Mouse (Mus musculus) hindbrain, embryonic 14.5 days (tissue): ENCODE data around the gene Palm. TPM values are rescaled to one million over a fixed set of nuclear protein-coding genes. Genes with fewer than 3 reads are reported as not detected.

Source experiments
- ATAC-seq: fragments of 200-750 bp; cut with Nextera tagmentation; 2 replicates; pipeline ENCODE4 v1.8.0; 2017; ENCODE audit warnings: moderate number of reproducible peaks, mild to moderate bottlenecking, moderate TSS enrichment, moderate library complexity; ENCODE audit not compliant: low FRiP score
- DNase-seq: peaks from one replicate; pipeline ENCODE4 v3.0.0-alpha.2; 2015; ENCODE audit warnings: low spot score
- H3K27ac ChIP-seq: fragments of 300-500 bp; sonication (generic); 2 replicates; pipeline ENCODE4 v1.5.1; 2014; ENCODE audit warnings: mild to moderate bottlenecking, moderate library complexity
- H3K27me3 ChIP-seq: fragments of 300-500 bp; sonication (generic); 2 replicates; pipeline ENCODE4 v1.6.1; 2014; ENCODE audit warnings: mild to moderate bottlenecking, low read length, mixed read lengths; ENCODE audit not compliant: control insufficient read depth, insufficient read depth
- H3K36me3 ChIP-seq: fragments of 300-500 bp; sonication (generic); replicated peaks from 2 replicates; pipeline ENCODE4 v1.6.1; 2014; ENCODE audit not compliant: control insufficient read depth, insufficient read depth
- H3K4me1 ChIP-seq: fragments of 300-500 bp; sonication (generic); replicated peaks from 2 replicates; pipeline ENCODE4 v1.6.1; 2014; ENCODE audit warnings: antibody characterized with exemption, low read length, mixed read lengths; ENCODE audit not compliant: control insufficient read depth, insufficient read depth
- H3K4me2 ChIP-seq: fragments of 300-500 bp; sonication (generic); replicated peaks from 2 replicates; pipeline ENCODE4 v1.6.1; 2014; ENCODE audit warnings: mild to moderate bottlenecking, moderate library complexity
- H3K4me3 ChIP-seq: fragments of 300-500 bp; sonication (generic); replicated peaks from 2 replicates; pipeline ENCODE4 v1.5.1; 2014; ENCODE audit warnings: mild to moderate bottlenecking, low read length
- H3K9ac ChIP-seq: fragments of 300-500 bp; sonication (generic); 2 replicates; pipeline ENCODE4 v1.6.1; 2014
- H3K9me3 ChIP-seq: fragments of 300-500 bp; sonication (generic); 2 replicates; pipeline ENCODE4 v1.6.1; 2016; ENCODE audit warnings: low read length; ENCODE audit not compliant: control insufficient read depth
- WGBS: fragments of 180-500 bp; shearing (Covaris S2); extraction: QIAGEN DNeasy Blood & Tissue Kit; methylation state at CpG from one replicate; pipeline ENCODE4 v1.1.7; 2014; 5-methylcytosine and 5-hydroxymethylcytosine counted together
- polyA plus RNA-seq: library from polyadenylated mRNA; unstranded; fragments of >200 nt; fragmentation: Nextera tagmentation; extraction: Ambion mirVana; gene quantifications from 2 replicates; pipeline ENCODE4 v1.2.1, GENCODE M21; 2014

Gene Palm
- polyA plus RNA-seq, 1 experiment from 2014 or later = 240 TPM

- Histone ChIP-seq H3K27ac (peak overlapping the region; percentile 90), H3K9me3 (no peaks in the 10 kb centered on the region), H3K9ac (peak overlapping the region; percentile 87), H3K4me1 (peaks cover 20% of the 10 kb centered on the region), H3K4me3 (peak overlapping the region; percentile 88), H3K36me3 (no peaks in the 10 kb centered on the region; the same call in 1 of the 2 replicates), H3K27me3 (no peaks in the 10 kb centered on the region), H3K4me2 (peak overlapping the region; percentile 95)
- 11% methylated on average over 39 of the region's 40 CpGs for WGBS
- peak; percentile 78 for ATAC-seq
- DNase-seq = peak; percentile 91
Measured at GRCm38 (mm10) chr10:79767372-79768244, 25.8 kb upstream of the Palm start.

GRCm38 (mm10) chr10:79768400-79768799, 25.0 kb upstream of the Palm start:
- Histone ChIP-seq H3K27ac (no peak overlapping the region), H3K9me3 (no peaks in the 10 kb centered on the region), H3K4me2 (peak overlapping the region; percentile 95; the same call in 1 of the 2 replicates), H3K36me3 (no peaks in the 10 kb centered on the region), H3K27me3 (no peaks in the 10 kb centered on the region), H3K9ac (no peak overlapping the region), H3K4me1 (peaks cover 20% of the 10 kb centered on the region), H3K4me3 (no peak overlapping the region)
- ATAC-seq (0 out of 2 replicates have a peak, but pooled peaks have one; percentile 2), DNase-seq (peak; percentile 81)
- 0% methylated on average over 5 of the region's 5 CpGs for WGBS

- H3K4me3 ChIP-seq = no peak overlapping the region
- H3K27ac ChIP-seq = no peak overlapping the region
- H3K27me3 ChIP-seq = no peaks in the 10 kb centered on the region
- peaks cover 20% of the 10 kb centered on the region for H3K4me1 ChIP-seq
- H3K9me3 ChIP-seq = no peaks in the 10 kb centered on the region
- WGBS = 37% methylated on average over 4 of the region's 4 CpGs
- H3K9ac ChIP-seq = no peak overlapping the region
- no peak overlapping the region for H3K4me2 ChIP-seq
- no peaks in the 10 kb centered on the region for H3K36me3 ChIP-seq
- DNase-seq = no peak
- ATAC-seq = no peak
Measured at GRCm38 (mm10) chr10:79769329-79769728, 24.0 kb upstream of the Palm start.

GRCm38 (mm10) chr10:79772320-79772719, 21.1 kb upstream of the Palm start:
- ATAC-seq (no peak), DNase-seq (no peak)
- Histone ChIP-seq H3K4me1 (peaks cover 4% of the 10 kb centered on the region), H3K36me3 (no peaks in the 10 kb centered on the region), H3K9ac (no peak overlapping the region), H3K27me3 (peaks cover 11% of the 10 kb centered on the region; the same call in 1 of the 2 replicates), H3K9me3 (0 out of 2 replicates have a peak, but pooled peaks cover 4% of the 10 kb centered on the region), H3K4me3 (no peak overlapping the region), H3K4me2 (no peak overlapping the region), H3K27ac (no peak overlapping the region)
- 97% methylated on average over 3 of the region's 3 CpGs for WGBS

GRCm38 (mm10) chr10:79773208-79773607, 20.2 kb upstream of the Palm start:
- Histone ChIP-seq H3K4me1 (no peaks in the 10 kb centered on the region; the same call in 1 of the 2 replicates), H3K4me2 (no peak overlapping the region), H3K4me3 (no peak overlapping the region), H3K36me3 (no peaks in the 10 kb centered on the region), H3K9me3 (0 out of 2 replicates have a peak, but pooled peaks cover 4% of the 10 kb centered on the region), H3K27me3 (peaks cover 19% of the 10 kb centered on the region), H3K27ac (no peak overlapping the region), H3K9ac (no peak overlapping the region)
- 90% methylated on average over 2 of the region's 2 CpGs for WGBS
- no peak for DNase-seq
- no peak for ATAC-seq

- H3K4me2 ChIP-seq = no peak overlapping the region
- ATAC-seq (no peak), DNase-seq (no peak)
- peaks cover 34% of the 10 kb centered on the region for H3K27me3 ChIP-seq
- H3K9ac ChIP-seq = no peak overlapping the region
- H3K9me3 ChIP-seq = 0 out of 2 replicates have a peak, but pooled peaks cover 4% of the 10 kb centered on the region
- H3K4me1 ChIP-seq = no peaks in the 10 kb centered on the region
- H3K4me3 ChIP-seq = no peak overlapping the region
- H3K36me3 ChIP-seq = no peaks in the 10 kb centered on the region
- WGBS = 61% methylated on average over 5 of the region's 5 CpGs
- no peak overlapping the region for H3K27ac ChIP-seq
Measured at GRCm38 (mm10) chr10:79774486-79775279, 18.7 kb upstream of the Palm start.

- Histone ChIP-seq H3K4me2 (peak within 1 kb of the TSS; percentile 48), H3K4me1 (peaks cover 13% of the 10 kb centered on the region), H3K36me3 (no peaks in the 10 kb centered on the region), H3K4me3 (peak within 1 kb of the TSS; percentile 20), H3K9ac (no peak within 1 kb of the TSS), H3K9me3 (0 out of 2 replicates have a peak, but pooled peaks cover 4% of the 10 kb centered on the region), H3K27me3 (peaks cover 45% of the 10 kb centered on the region), H3K27ac (no peak within 1 kb of the TSS)
- 1% methylated on average over 36 of the region's 39 CpGs for WGBS
- ATAC-seq = no peak
- no peak for DNase-seq
Measured at GRCm38 (mm10) chr10:79777103-79777531, 16.3 kb upstream of the Palm start, which contains the start of gene Fstl3. TSS of gene Fstl3 (plus strand) at chr10:79777272.

- H3K4me3 ChIP-seq = no peak overlapping the region
- H3K27ac ChIP-seq = 0 out of 2 replicates have a peak overlapping the region, but pooled peaks have one; percentile 9
- H3K36me3 ChIP-seq = no peaks in the 10 kb centered on the region
- WGBS = 9% methylated on average over 15 of the region's 15 CpGs
- H3K4me1 ChIP-seq = peaks cover 13% of the 10 kb centered on the region
- H3K4me2 ChIP-seq = no peak overlapping the region
- 0 out of 2 replicates have a peak, but pooled peaks cover 4% of the 10 kb centered on the region for H3K9me3 ChIP-seq
- DNase-seq (no peak), ATAC-seq (peak; percentile 12; the same call in 1 of the 2 replicates)
- H3K27me3 ChIP-seq = peaks cover 48% of the 10 kb centered on the region
- no peak overlapping the region for H3K9ac ChIP-seq
Measured at GRCm38 (mm10) chr10:79778006-79778405, 15.4 kb upstream of the Palm start.

GRCm38 (mm10) chr10:79779193-79779592, 14.2 kb upstream of the Palm start:
- ATAC-seq = no peak
- peaks cover 13% of the 10 kb centered on the region for H3K4me1 ChIP-seq
- no peaks in the 10 kb centered on the region for H3K36me3 ChIP-seq
- H3K27ac ChIP-seq = no peak overlapping the region
- peaks cover 48% of the 10 kb centered on the region for H3K27me3 ChIP-seq
- 0 out of 2 replicates have a peak, but pooled peaks cover 4% of the 10 kb centered on the region for H3K9me3 ChIP-seq
- DNase-seq = no peak
- no peak overlapping the region for H3K4me3 ChIP-seq
- H3K4me2 ChIP-seq = no peak overlapping the region
- 21% methylated on average over 2 of the region's 2 CpGs for WGBS
- H3K9ac ChIP-seq = no peak overlapping the region
